Mouse (Mus musculus) neural tube, embryonic 12.5 days (tissue): ENCODE results near the gene Krt6b. TPM values are rescaled to one million over a fixed set of nuclear protein-coding genes. Genes with fewer than 3 reads are reported as not detected.

Source experiments
- ATAC-seq: fragments of 200-750 bp; cut with Nextera tagmentation; 2 replicates; pipeline ENCODE4 v1.8.0; 2017; ENCODE audit warnings: low read depth, mild to moderate bottlenecking, moderate TSS enrichment, moderate library complexity; ENCODE audit not compliant: low FRiP score
- H3K27ac ChIP-seq: fragments of 300-500 bp; sonication (generic); 2 replicates; pipeline ENCODE4 v1.5.1; 2016
- H3K27me3 ChIP-seq: fragments of 300-500 bp; sonication (generic); replicated peaks from 2 replicates; pipeline ENCODE4 v1.6.1; 2016; ENCODE audit warnings: mild to moderate bottlenecking
- H3K36me3 ChIP-seq: fragments of 300-500 bp; sonication (generic); 2 replicates; pipeline ENCODE4 v1.6.1; 2016; ENCODE audit warnings: mild to moderate bottlenecking
- H3K4me1 ChIP-seq: fragments of 300-500 bp; sonication (generic); 2 replicates; pipeline ENCODE4 v1.6.1; 2016
- H3K4me2 ChIP-seq: fragments of 300-500 bp; sonication (generic); replicated peaks from 2 replicates; pipeline ENCODE4 v1.6.1; 2016; ENCODE audit warnings: mild to moderate bottlenecking
- H3K4me3 ChIP-seq: fragments of 300-500 bp; sonication (generic); 2 replicates; pipeline ENCODE4 v1.5.1; 2016
- H3K9ac ChIP-seq: fragments of 300-500 bp; sonication (generic); 2 replicates; pipeline ENCODE4 v1.6.1; 2016; ENCODE audit warnings: mild to moderate bottlenecking
- H3K9me3 ChIP-seq: fragments of 300-500 bp; sonication (generic); 2 replicates; pipeline ENCODE4 v1.6.1; 2016; ENCODE audit warnings: mild to moderate bottlenecking
- WGBS: fragments of 180-500 bp; shearing (Covaris S2); methylation state at CpG from one replicate; pipeline ENCODE4 v1.1.7; 2016; 5-methylcytosine and 5-hydroxymethylcytosine counted together
- polyA plus RNA-seq: library from polyadenylated mRNA; unstranded; fragments of >200 nt; fragmentation: Nextera tagmentation; extraction: Ambion mirVana; gene quantifications from 2 replicates; pipeline ENCODE4 v1.2.1, GENCODE M21; 2016

The Krt6b gene
- polyA plus RNA-seq, result not detected in 2 replicates

DNA sequence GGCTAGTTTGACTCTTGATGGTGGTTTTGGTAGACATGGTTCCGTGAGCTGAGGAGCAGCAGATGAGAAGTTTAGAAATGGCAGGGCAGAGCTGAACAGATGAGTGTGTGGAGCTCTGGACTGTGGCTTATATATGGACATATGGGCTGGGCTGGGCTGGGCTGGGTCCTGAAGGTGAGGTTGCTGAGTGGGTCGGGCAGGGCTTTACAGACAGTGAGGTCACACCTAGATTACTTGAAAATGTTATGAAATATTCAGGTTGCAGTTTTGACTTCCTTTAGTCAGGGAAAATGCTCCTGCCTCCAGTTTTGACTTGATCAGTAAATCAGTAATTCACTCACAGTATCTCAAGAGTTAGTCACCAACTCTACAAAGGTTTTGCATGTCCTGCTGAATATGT, at the start of gene Krt6b:
Gene Krt6b, minus strand, starts transcription at position 101 of the 400 bp plus-strand sequence.
- Histone ChIP-seq H3K27me3 (no peaks in the 10 kb centered on the region), H3K4me1 (no peaks in the 10 kb centered on the region), H3K9me3 (no peaks in the 10 kb centered on the region), H3K9ac (no peak within 1 kb of the TSS), H3K4me2 (no peak within 1 kb of the TSS), H3K4me3 (no peak within 1 kb of the TSS), H3K36me3 (no peaks in the 10 kb centered on the region), H3K27ac (no peak within 1 kb of the TSS)
- WGBS, result 80% methylated on average over 2 of the region's 2 CpGs
- ATAC-seq, result no peak

DNA sequence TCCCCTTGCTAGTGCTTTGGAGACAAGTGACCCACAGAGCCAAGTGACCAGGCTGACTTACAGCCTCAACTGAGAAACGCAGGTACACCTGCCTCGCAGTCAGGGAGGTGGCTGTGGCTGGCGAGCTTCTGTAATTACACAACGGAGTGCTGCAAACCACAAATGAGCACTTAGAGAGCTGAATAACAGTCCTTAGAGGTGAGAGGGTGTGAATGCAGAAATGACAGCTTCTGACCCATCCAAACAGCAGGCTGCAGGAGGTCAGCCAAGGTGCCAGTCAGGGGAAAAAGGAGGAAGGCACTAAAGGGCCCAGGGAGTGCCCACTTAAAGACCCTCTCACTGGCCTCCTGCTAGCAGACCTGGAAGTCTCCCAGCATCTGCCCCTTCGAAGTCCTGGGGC, 44.6 kb upstream of the Krt6b start:
- Histone ChIP-seq H3K9ac (no peak overlapping the region), H3K27ac (no peak overlapping the region), H3K4me3 (no peak overlapping the region), H3K4me1 (no peaks in the 10 kb centered on the region), H3K27me3 (no peaks in the 10 kb centered on the region), H3K4me2 (no peak overlapping the region), H3K9me3 (no peaks in the 10 kb centered on the region), H3K36me3 (no peaks in the 10 kb centered on the region)
- ATAC-seq, result no peak
- 62% methylated on average over 5 of the region's 5 CpGs for WGBS

DNA sequence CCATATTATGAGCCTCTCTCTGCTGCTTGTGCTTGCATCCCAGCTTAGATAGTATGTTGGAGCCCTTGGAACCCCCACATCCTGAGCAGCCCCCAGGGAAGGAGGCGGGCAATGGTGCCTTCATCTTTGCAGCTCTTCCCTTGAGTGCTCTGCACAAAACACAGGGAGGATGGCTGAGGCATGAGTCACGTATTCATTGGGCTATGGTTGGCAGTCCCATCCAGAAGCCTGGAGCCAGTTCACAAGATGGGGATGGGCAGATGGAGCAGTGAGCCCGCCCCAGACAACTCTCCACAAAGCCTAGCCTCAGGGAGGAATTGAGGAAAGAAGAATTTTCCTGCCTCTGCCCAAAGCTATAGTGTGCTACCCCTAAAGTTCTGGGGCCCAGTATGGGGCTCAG, 35.7 kb upstream of the Krt6b start:
- H3K9me3 ChIP-seq, result no peaks in the 10 kb centered on the region
- H3K4me1 ChIP-seq, result no peaks in the 10 kb centered on the region
- no peaks in the 10 kb centered on the region for H3K36me3 ChIP-seq
- no peak overlapping the region for H3K4me3 ChIP-seq
- WGBS, result 80% methylated on average over 3 of the region's 3 CpGs
- ATAC-seq, result no peak
- no peak overlapping the region for H3K9ac ChIP-seq
- no peak overlapping the region for H3K27ac ChIP-seq
- H3K4me2 ChIP-seq, result no peak overlapping the region
- H3K27me3 ChIP-seq, result no peaks in the 10 kb centered on the region

DNA sequence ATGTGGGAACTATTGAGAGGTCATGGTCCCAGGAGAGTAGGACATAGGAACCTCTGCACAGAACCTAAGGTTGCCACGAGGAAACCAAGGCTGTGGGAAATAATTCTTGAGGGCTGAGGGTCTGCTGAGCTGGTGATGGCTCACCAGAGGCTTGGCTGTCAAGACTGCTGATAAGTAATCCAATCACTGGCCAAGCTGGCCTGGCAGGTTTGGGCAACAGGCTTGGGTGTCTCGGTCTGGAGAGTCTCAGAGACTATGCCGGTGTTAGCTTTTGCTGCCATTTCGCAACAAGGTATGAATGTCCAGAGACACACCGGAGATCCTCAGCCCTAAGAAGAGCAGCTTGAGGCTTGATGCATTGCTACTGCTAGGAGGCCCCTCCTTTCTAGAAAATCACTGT, 34.3 kb upstream of the Krt6b start:
- no peak overlapping the region for H3K4me2 ChIP-seq
- H3K9ac ChIP-seq, result no peak overlapping the region
- H3K36me3 ChIP-seq, result no peaks in the 10 kb centered on the region
- no peak for ATAC-seq
- WGBS, result 92% methylated on average over 5 of the region's 5 CpGs
- no peak overlapping the region for H3K27ac ChIP-seq
- 0 out of 2 replicates have a peak, but pooled peaks cover under 1% of the 10 kb centered on the region for H3K27me3 ChIP-seq
- no peak overlapping the region for H3K4me3 ChIP-seq
- H3K4me1 ChIP-seq, result no peaks in the 10 kb centered on the region
- no peaks in the 10 kb centered on the region for H3K9me3 ChIP-seq

DNA sequence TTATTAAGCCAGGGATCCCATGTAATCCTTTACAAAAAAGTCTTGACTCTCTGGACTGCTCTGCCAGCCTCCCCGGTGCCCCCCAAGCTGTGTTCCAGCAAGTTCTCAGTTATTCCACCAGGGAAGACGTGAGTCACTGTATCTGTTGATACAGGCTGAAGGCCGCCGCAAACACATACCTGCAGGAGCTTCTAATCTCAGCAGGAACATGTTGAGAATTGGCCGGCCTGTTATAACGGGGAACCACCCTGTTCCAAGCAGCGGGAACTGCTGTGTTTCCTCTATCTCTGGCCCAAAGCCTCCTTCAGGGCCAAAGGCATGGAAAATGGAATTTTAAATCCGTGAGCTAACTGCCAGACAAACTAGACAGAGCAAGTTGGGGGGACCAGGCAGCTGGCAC, 33.6 kb upstream of the Krt6b start:
- Histone ChIP-seq H3K27ac (no peak overlapping the region), H3K36me3 (no peaks in the 10 kb centered on the region), H3K27me3 (0 out of 2 replicates have a peak, but pooled peaks cover 3% of the 10 kb centered on the region), H3K9me3 (no peaks in the 10 kb centered on the region), H3K4me3 (no peak overlapping the region), H3K9ac (no peak overlapping the region), H3K4me1 (no peaks in the 10 kb centered on the region), H3K4me2 (no peak overlapping the region)
- 82% methylated on average over 8 of the region's 8 CpGs for WGBS
- ATAC-seq, result no peak

DNA sequence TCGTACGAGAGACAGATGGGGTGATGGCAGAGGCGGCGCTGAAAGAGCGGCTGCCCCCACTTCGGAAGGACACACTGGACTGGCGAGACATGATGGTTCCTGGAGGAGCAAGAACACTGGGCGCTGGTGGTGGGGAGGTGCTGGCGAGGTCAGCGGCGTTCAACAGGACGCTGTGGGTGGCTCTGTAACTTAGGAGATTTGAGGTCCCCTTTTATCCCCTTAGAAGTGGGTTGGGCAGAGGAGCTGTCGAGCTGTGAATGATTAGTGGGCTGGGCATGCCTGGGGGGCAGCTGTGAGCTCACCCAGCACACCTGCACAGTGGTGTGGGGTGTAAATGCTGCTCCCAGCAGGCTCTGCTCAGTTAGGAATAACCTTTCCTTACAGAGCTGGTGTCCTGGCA, 32.6 kb upstream of the Krt6b start, which contains the start of gene Krt5:
Gene Krt5, minus strand, starts transcription at position 179 of the 400 bp plus-strand sequence.
- Histone ChIP-seq H3K4me3 (no peak within 1 kb of the TSS), H3K27me3 (0 out of 2 replicates have a peak, but pooled peaks cover 3% of the 10 kb centered on the region), H3K27ac (no peak within 1 kb of the TSS), H3K36me3 (no peaks in the 10 kb centered on the region), H3K9me3 (no peaks in the 10 kb centered on the region), H3K9ac (no peak within 1 kb of the TSS), H3K4me2 (no peak within 1 kb of the TSS), H3K4me1 (no peaks in the 10 kb centered on the region)
- ATAC-seq, result no peak
- WGBS, result 67% methylated on average over 13 of the region's 13 CpGs

DNA sequence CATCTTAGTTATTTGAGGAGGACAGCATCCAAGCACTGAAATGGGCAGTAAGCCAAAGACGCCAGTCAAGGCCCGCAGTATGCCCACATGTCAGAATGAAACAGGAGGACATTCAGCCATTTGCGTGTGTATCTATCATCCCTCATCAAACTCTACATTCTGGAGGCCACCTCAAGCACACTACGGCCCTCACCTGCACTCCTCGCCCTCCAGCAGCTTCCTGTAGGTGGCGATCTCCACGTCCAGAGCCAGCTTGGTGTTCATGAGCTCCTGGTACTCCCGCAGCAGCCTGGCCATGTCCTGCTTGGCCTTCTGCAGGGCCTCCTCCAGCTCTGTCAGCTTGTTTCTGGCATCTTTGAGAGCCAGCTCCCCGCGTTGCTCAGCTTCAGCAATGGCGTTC, 28.6 kb upstream of the Krt6b start:
- no peak for ATAC-seq
- Histone ChIP-seq H3K4me1 (no peaks in the 10 kb centered on the region), H3K9ac (no peak overlapping the region), H3K27ac (no peak overlapping the region), H3K27me3 (0 out of 2 replicates have a peak, but pooled peaks cover 3% of the 10 kb centered on the region), H3K4me3 (no peak overlapping the region), H3K4me2 (no peak overlapping the region), H3K36me3 (no peaks in the 10 kb centered on the region), H3K9me3 (no peaks in the 10 kb centered on the region)
- 75% methylated on average over 11 of the region's 11 CpGs for WGBS

DNA sequence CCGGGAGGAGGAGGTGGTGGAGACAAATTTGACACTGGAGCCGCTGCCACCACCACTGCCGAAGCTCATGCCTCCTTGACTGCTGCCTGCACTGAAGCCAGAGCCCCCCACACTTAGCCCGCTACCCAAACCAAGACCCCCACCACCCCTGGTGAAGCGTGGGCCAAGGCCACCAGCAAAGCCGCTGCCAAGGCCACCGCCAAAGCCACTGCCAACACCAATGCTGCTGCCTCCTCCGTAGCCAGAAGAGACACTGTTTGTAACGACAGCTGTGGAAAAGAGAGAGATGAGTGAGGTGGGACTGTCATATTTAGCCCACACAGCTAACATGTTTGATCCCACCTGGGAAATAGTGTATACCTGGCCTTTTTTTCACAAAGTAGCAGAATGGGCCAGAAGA, 27.4 kb upstream of the Krt6b start:
- H3K4me1 ChIP-seq, result no peaks in the 10 kb centered on the region
- H3K36me3 ChIP-seq, result no peaks in the 10 kb centered on the region
- no peak overlapping the region for H3K27ac ChIP-seq
- 90% methylated on average over 9 of the region's 9 CpGs for WGBS
- H3K4me2 ChIP-seq, result no peak overlapping the region
- ATAC-seq, result no peak
- H3K9me3 ChIP-seq, result no peaks in the 10 kb centered on the region
- H3K27me3 ChIP-seq, result 0 out of 2 replicates have a peak, but pooled peaks cover 3% of the 10 kb centered on the region
- no peak overlapping the region for H3K4me3 ChIP-seq
- no peak overlapping the region for H3K9ac ChIP-seq

DNA sequence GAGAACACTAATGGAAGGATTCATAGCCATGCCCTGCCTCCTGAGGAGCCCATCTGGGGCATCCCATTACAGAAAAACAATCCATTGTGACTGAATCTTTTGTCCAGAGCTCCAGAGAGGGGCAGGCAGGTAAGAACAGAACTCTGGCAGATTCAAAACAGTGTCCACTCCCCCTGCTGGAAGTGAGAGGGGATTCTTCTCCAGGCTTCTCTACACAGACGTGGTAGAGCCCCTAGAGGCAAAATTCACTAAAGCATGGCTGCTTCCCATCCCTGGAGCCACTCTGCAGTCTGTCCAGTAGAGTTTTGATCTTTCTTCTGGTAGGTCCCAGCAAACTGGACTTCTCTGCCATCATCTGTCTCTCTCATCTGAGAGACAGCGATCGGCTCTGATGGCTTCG, 24.0 kb upstream of the Krt6b start:
- WGBS, result 69% methylated on average over 4 of the region's 4 CpGs
- Histone ChIP-seq H3K4me2 (no peak overlapping the region), H3K4me3 (no peak overlapping the region), H3K4me1 (no peaks in the 10 kb centered on the region), H3K36me3 (no peaks in the 10 kb centered on the region), H3K27ac (no peak overlapping the region), H3K9ac (no peak overlapping the region), H3K9me3 (no peaks in the 10 kb centered on the region), H3K27me3 (no peaks in the 10 kb centered on the region)
- ATAC-seq, result no peak

DNA sequence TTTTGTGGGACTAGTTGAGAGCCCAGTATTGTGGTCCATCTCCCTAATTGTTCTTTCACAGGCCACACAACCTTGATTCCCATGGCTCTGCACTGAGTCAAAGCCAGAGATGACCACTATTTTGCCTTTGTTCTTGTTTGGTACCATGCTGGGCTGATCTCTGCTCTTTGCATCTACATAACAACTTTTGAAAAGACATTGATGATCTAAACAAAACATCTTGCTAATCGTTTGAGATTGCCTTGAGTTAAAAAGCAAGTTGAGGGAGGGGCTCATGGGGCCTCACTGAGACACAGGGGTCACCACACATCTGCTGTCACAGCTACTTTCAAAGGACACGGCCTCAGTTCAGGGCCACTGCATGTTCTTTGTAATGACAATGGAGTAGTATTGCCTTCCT, 22.3 kb upstream of the Krt6b start:
- Histone ChIP-seq H3K27me3 (no peaks in the 10 kb centered on the region), H3K9me3 (no peaks in the 10 kb centered on the region), H3K4me2 (no peak overlapping the region), H3K36me3 (no peaks in the 10 kb centered on the region), H3K9ac (no peak overlapping the region), H3K27ac (no peak overlapping the region), H3K4me3 (no peak overlapping the region), H3K4me1 (no peaks in the 10 kb centered on the region)
- no peak for ATAC-seq
- 13% methylated on average over 2 of the region's 2 CpGs for WGBS

DNA sequence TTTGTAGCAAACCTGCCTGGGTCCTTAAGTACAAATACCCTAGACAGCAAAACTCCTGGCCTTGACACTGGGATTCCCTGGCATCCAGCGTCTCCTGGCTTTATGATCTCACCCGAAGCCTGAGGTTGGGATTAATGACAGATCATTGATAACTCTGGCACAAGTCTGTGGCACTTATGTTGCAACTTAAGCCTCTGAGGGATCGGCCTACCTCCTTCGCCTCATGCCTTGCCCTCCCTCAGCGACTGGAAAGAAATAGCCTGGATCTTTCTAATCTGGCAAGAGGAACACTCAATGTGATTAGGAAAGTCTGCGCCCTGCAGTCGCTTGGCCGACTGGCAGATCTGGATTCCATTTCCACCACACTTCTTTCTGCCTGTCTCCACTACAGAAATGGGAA, 19.8 kb upstream of the Krt6b start:
- H3K4me3 ChIP-seq, result no peak overlapping the region
- H3K4me2 ChIP-seq, result no peak overlapping the region
- no peaks in the 10 kb centered on the region for H3K27me3 ChIP-seq
- no peaks in the 10 kb centered on the region for H3K9me3 ChIP-seq
- no peaks in the 10 kb centered on the region for H3K36me3 ChIP-seq
- H3K27ac ChIP-seq, result no peak overlapping the region
- no peak for ATAC-seq
- WGBS, result 85% methylated on average over 8 of the region's 8 CpGs
- H3K4me1 ChIP-seq, result no peaks in the 10 kb centered on the region
- H3K9ac ChIP-seq, result no peak overlapping the region

DNA sequence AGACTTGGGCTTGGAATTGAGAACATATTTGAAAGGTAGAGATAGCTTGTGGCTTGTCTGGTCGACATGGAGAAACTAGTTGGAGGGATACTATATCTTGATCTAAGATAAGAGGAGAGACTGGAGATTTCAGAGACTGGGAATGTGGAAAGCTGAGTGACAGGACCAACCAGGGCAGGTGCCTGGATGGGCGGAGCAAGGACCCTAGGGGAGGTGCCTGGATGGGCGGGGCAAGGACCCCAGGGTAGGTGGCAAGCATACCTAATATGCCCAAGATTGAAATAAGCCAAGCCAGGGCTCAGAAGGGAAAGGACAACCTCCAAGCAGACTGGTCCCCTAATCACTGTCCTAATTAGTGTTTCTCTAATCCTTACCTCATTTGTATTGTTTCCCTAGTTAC, 19.1 kb upstream of the Krt6b start:
- Histone ChIP-seq H3K4me1 (no peaks in the 10 kb centered on the region), H3K4me2 (no peak overlapping the region), H3K27me3 (no peaks in the 10 kb centered on the region), H3K36me3 (no peaks in the 10 kb centered on the region), H3K9ac (no peak overlapping the region), H3K4me3 (no peak overlapping the region), H3K27ac (no peak overlapping the region), H3K9me3 (no peaks in the 10 kb centered on the region)
- no peak for ATAC-seq
- 65% methylated on average over 3 of the region's 3 CpGs for WGBS

DNA sequence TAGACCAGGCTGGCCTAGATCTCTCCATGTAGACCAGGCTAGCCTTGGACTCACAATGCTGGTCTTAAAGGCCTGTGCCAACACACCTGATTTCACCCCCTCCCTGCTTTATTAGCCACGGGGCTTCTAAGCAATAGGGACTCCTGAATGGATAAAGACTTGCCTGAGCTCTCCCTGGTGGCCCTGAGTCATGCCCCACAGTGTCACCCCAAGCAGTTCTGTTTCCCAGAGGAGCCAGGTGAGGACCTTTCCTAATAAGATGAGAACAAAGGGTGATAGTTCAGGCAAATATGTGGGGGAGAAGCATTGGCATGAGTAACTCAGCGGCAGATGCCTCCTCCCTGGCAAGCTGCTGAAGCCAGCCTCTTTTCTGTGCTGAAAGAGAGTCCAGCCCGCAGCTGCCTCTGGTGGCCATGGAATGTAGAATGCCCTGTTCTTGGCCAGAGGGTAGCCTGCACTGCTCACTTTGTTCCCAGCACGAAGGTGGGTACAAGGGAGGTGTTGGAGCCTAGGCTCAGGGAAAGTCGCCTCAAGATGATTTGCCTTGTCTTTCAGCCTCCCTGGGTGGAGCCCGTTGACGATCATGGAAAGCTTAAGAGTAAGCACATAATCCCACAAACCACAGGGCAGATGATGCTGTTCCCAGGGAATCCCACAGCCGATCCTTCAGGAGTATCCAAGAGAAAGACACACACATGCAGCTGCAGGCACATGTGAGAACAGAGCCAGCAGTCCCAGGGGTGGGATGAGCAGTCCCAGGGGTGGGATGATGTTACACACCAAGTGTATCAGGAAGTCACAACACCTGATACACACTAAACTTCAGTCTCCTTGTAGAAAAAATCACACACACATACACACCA, 17.5 kb upstream of the Krt6b start:
- Histone ChIP-seq H3K4me3 (no peak overlapping the region), H3K4me2 (no peak overlapping the region), H3K27ac (no peak overlapping the region), H3K36me3 (no peaks in the 10 kb centered on the region), H3K27me3 (no peaks in the 10 kb centered on the region), H3K9ac (no peak overlapping the region), H3K4me1 (no peaks in the 10 kb centered on the region), H3K9me3 (no peaks in the 10 kb centered on the region)
- WGBS, result 80% methylated on average over 8 of the region's 8 CpGs
- no peak for ATAC-seq
